Mouse (Mus musculus) v-Abl transformed pro-B cells (cell line): ENCODE measurements around the gene Mul1.

Experiments
- in situ Hi-C, 2 experiments: fragments of 400-800 bp; cut with MboI; formaldehyde crosslinking; loops; one replicate each; pipeline ENCODE4 v1.15.1; 2025; ENCODE audit not compliant: unreplicated experiment in 2 of 2

Mul1 gene

DNA sequence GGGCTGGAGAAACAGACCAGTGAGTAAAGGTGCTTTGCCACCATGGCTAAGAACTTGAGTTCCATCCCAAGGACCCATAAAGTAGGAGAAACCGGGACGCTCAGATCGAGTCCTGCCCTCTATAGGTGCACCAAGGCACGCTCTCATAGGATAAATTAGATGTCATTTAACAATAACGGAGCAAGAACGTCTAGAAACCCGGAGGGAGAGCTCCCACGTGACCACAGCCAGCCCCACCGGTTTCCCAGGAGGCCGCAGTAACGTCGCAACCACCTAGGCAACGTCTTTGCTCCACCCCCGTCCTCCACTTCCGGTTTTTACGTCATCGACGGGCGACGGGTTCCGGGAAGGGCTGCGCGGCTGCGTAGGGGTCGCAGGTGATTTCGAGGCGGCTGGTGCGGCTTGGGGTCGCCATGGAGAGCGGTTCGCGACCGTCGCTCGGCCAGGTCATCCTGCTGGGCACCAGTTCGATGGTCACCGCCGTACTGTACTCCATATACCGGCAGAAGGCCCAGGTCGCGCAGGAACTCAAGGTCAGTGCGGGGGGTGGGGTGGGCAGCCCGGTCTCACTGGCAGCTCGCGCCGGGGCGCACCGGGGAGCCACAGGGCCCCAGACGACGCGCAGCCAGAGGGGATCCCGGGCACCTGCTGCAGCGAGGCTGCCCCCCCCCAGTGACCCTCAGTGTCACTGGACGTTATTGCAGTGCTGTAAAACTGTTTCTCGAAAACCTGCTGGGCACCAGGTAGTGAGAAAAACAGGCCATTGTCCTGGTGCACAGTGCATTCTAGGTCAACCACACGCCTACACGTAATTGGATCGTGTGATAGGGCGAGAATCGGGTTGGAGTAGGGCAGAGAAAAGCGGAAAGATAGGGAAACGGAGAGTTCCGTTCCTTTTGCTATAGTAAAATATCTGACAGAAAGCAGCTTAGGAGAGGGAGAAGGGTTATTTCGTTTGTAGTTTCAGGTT, at the start of gene Mul1:
Gene Mul1, plus strand, starts transcription at position 325 of the 970 bp plus-strand sequence.
- in situ Hi-C loops = loop anchor here in 1 of 2 experiments (5.0 to 10.0 kb wide), 2 partner anchors 107 to 590 kb away; partner anchors contain the start of gene Pink1

GRCm38 (mm10) chr4:138393703-138394102, 40.8 kb upstream of the Mul1 start:
- in situ Hi-C loops = no loop called here

DNA sequence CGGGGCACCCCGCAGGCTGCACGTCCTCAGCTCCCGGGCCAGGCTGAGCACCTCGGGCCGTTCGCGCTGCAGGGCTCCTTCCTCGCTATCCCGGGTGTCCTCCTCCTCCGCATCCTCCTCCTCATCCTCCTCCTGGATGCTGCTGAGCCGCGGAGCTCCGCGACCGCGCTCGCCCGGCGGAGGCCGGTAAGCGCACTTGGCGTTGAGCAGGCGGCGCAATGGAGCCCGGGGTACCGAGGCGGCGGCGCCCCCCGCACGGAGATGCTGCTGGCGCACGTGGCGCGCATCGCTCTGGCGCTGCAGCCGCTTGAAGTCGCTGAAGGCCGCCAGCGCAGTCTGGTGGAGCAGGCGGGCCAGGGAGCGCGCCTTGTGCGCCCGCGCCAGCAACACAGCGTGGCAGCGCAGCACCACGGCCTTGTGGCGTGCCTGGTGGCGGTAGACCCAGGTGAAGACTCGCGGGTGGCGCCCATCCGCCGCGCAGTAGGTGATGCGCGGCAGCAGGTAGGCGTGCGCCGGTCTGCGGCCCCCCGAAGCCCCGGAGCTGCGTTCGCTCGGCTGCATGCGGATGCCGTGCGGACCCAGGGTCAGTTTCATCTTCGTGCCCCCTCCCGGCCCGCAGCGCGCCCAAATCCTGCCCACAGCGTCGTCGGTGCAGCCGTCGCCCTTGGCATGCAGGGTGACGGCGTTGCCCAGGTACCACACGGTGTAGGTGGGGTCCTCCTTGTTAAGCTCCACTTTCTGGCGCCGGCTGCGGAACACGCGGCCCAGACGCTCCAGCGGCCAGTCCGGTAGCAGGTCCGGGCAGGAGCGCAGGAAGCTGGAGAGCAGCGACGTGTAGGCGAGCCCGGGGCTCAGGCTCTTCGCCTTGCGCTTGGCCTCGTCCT, 39.1 kb upstream of the Mul1 start:
- in situ Hi-C loops = no loop called here

DNA sequence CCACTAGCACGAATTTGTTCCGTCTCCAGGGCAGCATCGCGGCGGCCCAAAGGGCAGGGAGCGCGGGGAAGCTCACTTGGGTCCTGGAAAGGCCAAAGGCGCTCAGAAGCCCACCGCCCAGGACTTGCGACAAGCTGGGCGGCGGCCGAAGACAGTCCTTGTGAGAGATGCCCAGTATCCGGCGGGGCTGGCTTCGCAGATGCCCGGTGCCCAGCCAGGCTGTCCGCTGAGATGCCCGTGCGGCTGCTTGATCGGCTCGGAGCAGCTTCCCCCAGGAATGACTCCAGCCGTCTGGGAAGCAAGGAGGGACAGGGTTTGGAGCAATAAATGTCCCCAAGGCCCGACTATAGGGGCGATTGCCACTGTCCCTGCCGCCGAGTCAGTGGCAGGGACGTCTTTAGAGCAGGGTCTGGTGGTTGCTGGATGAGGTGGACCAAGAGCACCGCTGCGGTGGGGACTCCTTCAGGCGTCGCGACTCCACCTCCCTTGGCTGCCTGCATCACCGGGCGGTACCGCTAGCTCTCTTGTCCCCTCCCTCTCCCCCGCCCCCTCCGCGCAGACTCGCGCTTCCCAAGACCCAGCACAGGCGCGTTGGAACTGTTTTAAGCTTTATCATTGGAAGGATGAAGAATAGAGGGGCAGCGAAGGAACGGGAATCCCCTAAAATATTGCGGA, 38.4 kb upstream of the Mul1 start, which contains the start of gene Fam43b:
Gene Fam43b, minus strand, starts transcription at position 558 of the 675 bp plus-strand sequence.
- in situ Hi-C loops = no loop called here

- in situ Hi-C loops = no loop called here
Observed at GRCm38 (mm10) chr4:138396711-138397110, 37.8 kb upstream of the Mul1 start.

GRCm38 (mm10) chr4:138404806-138405205, 29.7 kb upstream of the Mul1 start:
- in situ Hi-C loops = loop anchor here (25.0 kb wide), 2 partner anchors 243 to 718 kb away; no protein-coding TSS in a partner anchor

- in situ Hi-C loops = loop anchor here (25.0 kb wide), 2 partner anchors 245 to 720 kb away; no protein-coding TSS in a partner anchor
Observed at GRCm38 (mm10) chr4:138407479-138408194, 26.8 kb upstream of the Mul1 start.

GRCm38 (mm10) chr4:138411011-138411410, 23.5 kb upstream of the Mul1 start:
- in situ Hi-C loops = loop anchor here (25.0 kb wide), 2 partner anchors 249 to 724 kb away; no protein-coding TSS in a partner anchor

DNA sequence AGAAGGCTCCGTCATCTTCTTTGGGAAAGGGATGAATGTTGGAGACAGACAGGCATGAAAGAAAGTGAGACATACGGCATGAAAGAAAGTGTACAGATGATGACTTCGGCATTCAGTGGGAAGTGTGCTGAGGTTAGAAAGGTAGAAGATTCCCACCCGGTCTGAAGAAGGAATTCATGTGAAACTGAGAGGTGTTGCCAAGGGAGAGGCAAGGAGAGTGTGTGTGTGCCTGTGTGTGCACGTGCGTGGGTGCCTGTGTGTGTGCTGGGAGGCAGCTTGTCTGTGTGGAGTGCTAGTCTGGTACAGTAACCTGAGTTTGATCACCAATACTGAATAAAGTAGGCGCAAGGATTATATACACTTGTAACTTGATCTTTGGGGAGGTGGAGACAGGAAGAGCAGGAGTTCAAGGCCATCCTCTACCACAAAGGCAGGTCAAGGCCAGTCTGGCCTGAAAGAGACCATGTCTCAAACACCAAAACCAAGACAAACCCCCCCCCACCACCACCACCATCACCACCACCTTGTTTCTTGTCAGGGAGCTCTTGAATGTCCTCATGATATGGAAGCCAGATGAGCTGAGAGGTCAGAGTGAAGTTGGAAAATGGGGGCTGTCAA, 22.9 kb upstream of the Mul1 start:
- in situ Hi-C loops = loop anchor here (25.0 kb wide), 2 partner anchors 249 to 724 kb away; no protein-coding TSS in a partner anchor

- in situ Hi-C loops = loop anchor here (25.0 kb wide), 2 partner anchors 252 to 727 kb away; no protein-coding TSS in a partner anchor
Observed at GRCm38 (mm10) chr4:138414725-138415124, 19.7 kb upstream of the Mul1 start.

DNA sequence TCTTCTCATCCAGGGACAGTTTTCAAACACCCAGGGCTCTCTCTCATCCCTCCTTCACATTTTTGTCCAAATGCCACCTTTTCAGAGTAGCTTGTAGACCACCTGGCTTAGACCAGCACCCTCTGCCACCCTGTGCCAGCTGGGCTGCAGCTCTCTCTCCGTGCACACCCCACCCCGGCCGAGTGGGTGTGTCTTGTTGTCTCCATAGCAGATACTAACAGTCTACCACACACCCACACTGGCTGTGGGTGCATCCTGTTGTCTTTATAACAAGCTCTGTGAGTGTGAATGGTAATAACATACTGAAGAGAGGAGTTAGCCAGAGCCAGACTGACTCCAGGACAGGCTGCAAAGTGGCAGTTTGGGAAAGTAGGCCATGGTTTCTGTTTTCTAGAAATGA, 18.5 kb upstream of the Mul1 start:
- in situ Hi-C loops = loop anchor here (25.0 kb wide), 2 partner anchors 254 to 729 kb away; no protein-coding TSS in a partner anchor

- in situ Hi-C loops = loop anchor here (25.0 kb wide), 2 partner anchors 254 to 729 kb away; no protein-coding TSS in a partner anchor
Observed at GRCm38 (mm10) chr4:138416414-138416813, 18.1 kb upstream of the Mul1 start.

GRCm38 (mm10) chr4:138417882-138418281, 16.6 kb upstream of the Mul1 start:
- in situ Hi-C loops = loop anchor here (25.0 kb wide), 2 partner anchors 256 to 731 kb away; no protein-coding TSS in a partner anchor

GRCm38 (mm10) chr4:138418340-138418957, 16.0 kb upstream of the Mul1 start:
- in situ Hi-C loops = loop anchor here (25.0 kb wide), 2 partner anchors 256 to 731 kb away; no protein-coding TSS in a partner anchor

DNA sequence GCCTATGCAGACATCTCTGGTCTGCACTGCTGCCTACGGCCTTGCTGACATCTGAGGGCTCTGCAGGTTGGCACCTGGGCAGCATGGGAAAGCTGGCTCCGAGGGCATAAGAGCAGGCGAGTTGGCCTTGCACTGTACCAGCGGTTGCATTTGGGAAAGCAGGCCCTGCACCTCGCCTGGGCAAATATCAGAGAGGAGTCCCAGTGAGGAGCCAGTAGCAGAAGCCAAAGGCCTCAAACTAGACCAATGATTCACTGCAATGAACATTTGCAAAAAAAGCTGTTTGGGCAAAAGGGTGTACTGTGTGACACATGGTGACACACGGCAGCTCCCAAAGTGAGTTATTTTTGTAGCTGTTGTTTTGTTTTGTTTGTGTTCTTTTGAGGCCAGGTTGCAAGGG, 9.4 kb upstream of the Mul1 start:
- in situ Hi-C loops = loop anchor here (5.0 to 10.0 kb wide), 2 partner anchors 108 to 460 kb away; no protein-coding TSS in a partner anchor

DNA sequence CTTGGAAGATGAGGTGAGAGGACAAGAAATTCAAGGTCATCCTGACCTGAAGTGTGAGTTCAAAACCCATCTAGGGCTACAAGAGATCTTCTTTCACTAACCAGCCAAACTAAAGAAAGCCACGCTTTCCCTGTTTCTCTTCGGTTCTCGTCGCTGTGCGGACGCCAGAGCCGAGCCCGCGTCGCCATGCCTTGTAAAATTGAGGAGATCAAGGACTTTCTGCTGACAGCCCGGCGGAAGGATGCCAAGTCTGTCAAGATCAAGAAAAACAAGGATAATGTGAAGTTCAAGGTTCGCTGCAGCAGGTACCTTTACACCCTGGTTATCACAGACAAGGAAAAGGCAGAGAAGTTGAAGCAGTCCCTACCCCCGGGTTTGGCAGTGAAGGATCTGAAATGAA, 8.9 kb upstream of the Mul1 start:
- in situ Hi-C loops = loop anchor here (5.0 to 10.0 kb wide), 2 partner anchors 108 to 461 kb away; no protein-coding TSS in a partner anchor

DNA sequence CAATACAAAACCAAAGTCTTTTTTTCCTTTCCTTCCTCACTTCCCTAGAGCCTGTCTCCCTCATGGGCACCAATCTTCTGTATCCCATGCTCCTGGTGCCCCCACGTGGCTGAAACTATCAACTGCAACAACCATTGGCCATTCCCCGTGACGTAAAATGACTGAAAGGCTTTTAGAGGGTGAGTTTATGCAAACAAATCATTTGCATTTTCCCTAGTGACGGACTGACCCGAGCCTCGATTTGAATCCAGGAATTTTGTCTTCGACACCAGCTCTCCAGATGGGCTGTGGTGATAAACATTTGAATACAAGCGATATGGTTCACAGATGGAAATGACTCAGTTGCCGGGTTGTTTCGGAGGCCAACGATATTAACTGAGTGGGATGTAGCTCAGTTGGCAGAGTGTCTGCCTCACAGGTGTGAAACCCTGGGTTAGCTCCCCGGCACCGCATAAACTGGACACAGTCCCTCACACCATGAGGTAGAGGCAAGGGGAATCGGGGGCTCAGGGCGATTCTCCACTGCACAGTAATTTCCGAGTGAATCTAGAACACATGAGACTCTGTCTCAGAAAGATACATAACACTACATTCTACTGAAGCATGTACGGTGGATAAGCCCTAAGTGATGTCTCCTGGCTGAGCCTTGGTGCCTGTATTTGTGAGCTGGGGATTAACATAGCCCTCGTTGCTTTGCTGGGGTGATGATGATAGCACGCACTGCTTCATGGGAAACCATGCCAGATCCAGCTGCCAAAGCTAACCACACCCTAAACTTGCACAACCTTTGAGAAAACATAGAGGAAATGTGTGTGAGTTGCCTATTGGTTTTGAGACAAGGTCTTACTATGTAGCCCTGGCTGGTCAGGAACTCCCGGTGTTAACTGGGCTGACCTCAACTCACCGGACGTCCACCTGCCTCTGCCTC, 7.4 kb upstream of the Mul1 start:
- in situ Hi-C loops = loop anchor here (5.0 to 10.0 kb wide), 2 partner anchors 110 to 462 kb away; no protein-coding TSS in a partner anchor
